Mouse (Mus musculus) lung, adult 2 months (tissue): ENCODE measurements around the gene Nudt15.

Experiments
- CTCF ChIP-seq: fragments of 200-500 bp; IDR thresholded peaks from 2 replicates; pipeline ENCODE4 v1.5.1; 2011; ENCODE audit warnings: mild to moderate bottlenecking, low read length, control low read depth; ENCODE audit not compliant: insufficient read depth
- POLR2A ChIP-seq: fragments of 200-500 bp; IDR thresholded peaks from 2 replicates; pipeline ENCODE4 v1.6.1; 2011; ENCODE audit warnings: low read depth, mild to moderate bottlenecking, control low read depth, low read length, borderline replicate concordance; ENCODE audit errors: extremely low read depth

- TF ChIP-seq POLR2A (no peak), CTCF (no peak)
Observed at GRCm38 (mm10) chr14:73483516-73484229, 64.4 kb downstream of the Nudt15 start.
